Mouse (Mus musculus) CH12.LX (cell line): Measurements from ENCODE around the gene Sgca. TPM values are rescaled to one million over a fixed set of nuclear protein-coding genes. Genes with fewer than 3 reads are reported as not detected.

Experiments used
- DNase-seq: peaks from one replicate; pipeline ENCODE4 v3.0.0-alpha.2; 2013; ENCODE audit errors: extremely low read depth
- H3K27ac ChIP-seq: 2 replicates; pipeline ENCODE4 v1.5.1; 2012; ENCODE audit warnings: low read depth, mild to moderate bottlenecking, control low read depth, moderate library complexity; ENCODE audit not compliant: insufficient read depth
- H3K27me3 ChIP-seq: replicated peaks from 2 replicates; pipeline ENCODE3; 2012; ENCODE audit warnings: inconsistent platforms
- H3K36me3 ChIP-seq, 2 experiments: replicated peaks in 1 of 2; 2 replicates each; pipeline versions ENCODE3 to v1.6.1; 2012; ENCODE audit warnings: inconsistent platforms in 1 of 2, low read length in 1 of 2, mild to moderate bottlenecking in 1 of 2, mixed read lengths in 1 of 2, moderate library complexity in 1 of 2; ENCODE audit not compliant: control insufficient read depth in 1 of 2, insufficient read depth in 1 of 2
- H3K4me1 ChIP-seq, 2 experiments: 2 replicates each; pipeline ENCODE4 v1.6.1; 2012; ENCODE audit warnings: inconsistent platforms in 1 of 2, moderate library complexity in 1 of 2; ENCODE audit not compliant: insufficient read depth in 2 of 2, control insufficient read depth in 1 of 2
- H3K4me2 ChIP-seq: 2 replicates; pipeline ENCODE4 v1.6.1; 2012; ENCODE audit warnings: low read depth, mild to moderate bottlenecking, control low read depth; ENCODE audit not compliant: poor library complexity, insufficient read depth, severe bottlenecking
- H3K4me3 ChIP-seq, 3 experiments: fragments of 150-350 bp in 1 of 3; sonication (generic) in 1 of 3; replicated peaks in 1 of 3; 2 replicates each; pipeline versions ENCODE3 to v1.5.1; 2011 to 2012; ENCODE audit warnings: low read depth in 2 of 3, low read length in 2 of 3, mild to moderate bottlenecking in 2 of 3, moderate library complexity in 2 of 3, control low read depth in 1 of 3, improper control_type of control experiment in 1 of 3, inconsistent platforms in 1 of 3, mixed read lengths in 1 of 3; ENCODE audit not compliant: poor library complexity in 1 of 3
- H3K79me2 ChIP-seq: replicated peaks from 2 replicates; pipeline ENCODE4 v1.6.1; 2012; ENCODE audit warnings: mild to moderate bottlenecking, moderate library complexity; ENCODE audit not compliant: control insufficient read depth, poor library complexity, insufficient read depth, severe bottlenecking; ENCODE audit errors: extremely low read depth
- H3K9ac ChIP-seq: 2 replicates; pipeline ENCODE4 v1.6.1; 2012; ENCODE audit warnings: low read depth, mild to moderate bottlenecking, control low read depth, moderate library complexity; ENCODE audit not compliant: insufficient read depth
- H3K9me3 ChIP-seq: replicated peaks from 2 replicates; pipeline ENCODE3; 2012; ENCODE audit warnings: low read length, inconsistent platforms, mixed read lengths
- CHD1 ChIP-seq: IDR thresholded peaks from 2 replicates; pipeline ENCODE4 v1.6.1; 2012; ENCODE audit warnings: low read depth, low read length, improper control_type of control experiment, inconsistent platforms
- E2F4 ChIP-seq: IDR thresholded peaks from 2 replicates; pipeline ENCODE4 v1.6.1; 2011; ENCODE audit warnings: low read depth, low read length, improper control_type of control experiment; ENCODE audit not compliant: insufficient replicate concordance
- ELF1 ChIP-seq: IDR thresholded peaks from 2 replicates; pipeline ENCODE4 v1.6.1; 2014; ENCODE audit warnings: low read depth, mild to moderate bottlenecking, inconsistent platforms, low read length, improper control_type of control experiment
- EP300 ChIP-seq: IDR thresholded peaks from 2 replicates; pipeline ENCODE4 v1.6.1; 2011; ENCODE audit warnings: low read length, improper control_type of control experiment
- HCFC1 ChIP-seq: IDR thresholded peaks from 2 replicates; pipeline ENCODE4 v1.6.1; 2012; ENCODE audit warnings: low read depth, mild to moderate bottlenecking, inconsistent platforms, low read length, improper control_type of control experiment
- IRF4 ChIP-seq: IDR thresholded peaks from 2 replicates; pipeline ENCODE4 v1.6.1; 2014; ENCODE audit warnings: low read depth, mild to moderate bottlenecking, inconsistent platforms, low read length, improper control_type of control experiment
- JUND ChIP-seq: conservative IDR thresholded peaks from 2 replicates; pipeline ENCODE4 v1.6.1; 2011; ENCODE audit warnings: low read depth, low read length, improper control_type of control experiment
- MAFK ChIP-seq: IDR thresholded peaks from 2 replicates; pipeline ENCODE4 v1.6.1; 2011; ENCODE audit warnings: low read length, improper control_type of control experiment; ENCODE audit not compliant: insufficient replicate concordance
- MYC ChIP-seq: IDR thresholded peaks from 2 replicates; pipeline ENCODE4 v1.6.1; 2011; ENCODE audit warnings: low read depth, mild to moderate bottlenecking, improper control_type of control experiment, low read length
- NELFE ChIP-seq: IDR thresholded peaks from 2 replicates; pipeline ENCODE4 v1.6.1; 2011; ENCODE audit warnings: low read depth, low read length, improper control_type of control experiment
- POLR2A ChIP-seq: IDR thresholded peaks from 2 replicates; pipeline ENCODE4 v1.6.1; 2011; ENCODE audit warnings: low read depth, mild to moderate bottlenecking, improper control_type of control experiment, low read length
- SIN3A ChIP-seq: IDR thresholded peaks from 2 replicates; pipeline ENCODE4 v1.6.1; 2012; ENCODE audit warnings: low read length, improper control_type of control experiment, inconsistent platforms
- SMC3 ChIP-seq: IDR thresholded peaks from 2 replicates; pipeline ENCODE4 v1.6.1; 2011; ENCODE audit warnings: low read depth, low read length, improper control_type of control experiment
- TBP ChIP-seq: conservative IDR thresholded peaks from 2 replicates; pipeline ENCODE4 v1.6.1; 2011; ENCODE audit warnings: low read depth, low read length, improper control_type of control experiment
- USF1 ChIP-seq: IDR thresholded peaks from 2 replicates; pipeline ENCODE4 v1.6.1; 2014; ENCODE audit warnings: low read depth, mild to moderate bottlenecking, inconsistent platforms, low read length, improper control_type of control experiment
- ZKSCAN1 ChIP-seq: IDR thresholded peaks from 2 replicates; pipeline ENCODE4 v1.6.1; 2012; ENCODE audit warnings: low read depth, inconsistent platforms, low read length, improper control_type of control experiment, borderline replicate concordance
- dilution Hi-C: fragments of 300-500 bp; cut with MboI; formaldehyde crosslinking; loops from 2 replicates; pipeline ENCODE4 v1.14.3; 2020; ENCODE audit warnings: low sequenced_read_pairs; ENCODE audit not compliant: extremely low pct_unique_long_range_greater_than_20kb, extremely low pct_ligation_motif_present
- in situ Hi-C: fragments of 300-500 bp; cut with MboI; formaldehyde crosslinking; loops from 3 replicates; pipeline ENCODE4 v1.14.3; 2019; ENCODE audit warnings: low sequenced_read_pairs, low pct_ligation_motif_present, low pct_unique_long_range_greater_than_20kb, mixed read lengths
- polyA plus RNA-seq: library from polyadenylated mRNA; unstranded; fragments of >175 nt; gene quantifications from 2 replicates; pipeline ENCODE4 v1.2.1, GENCODE M21; 2012; ENCODE audit warnings: low read depth; ENCODE audit not compliant: insufficient read length
- total RNA-seq, 2 experiments: library from RNA; depleted of rRNA; stranded (reverse); fragments of 300-350 nt in 1 of 2; fragments of >200 nt in 1 of 2; gene quantifications; 2 replicates each; pipeline ENCODE4 v1.2.3; 2012 to 2014

Gene Sgca
- total and polyA plus RNA-seq, 3 experiments: 0.08 to 0.39 TPM; not detected in 1

DNA sequence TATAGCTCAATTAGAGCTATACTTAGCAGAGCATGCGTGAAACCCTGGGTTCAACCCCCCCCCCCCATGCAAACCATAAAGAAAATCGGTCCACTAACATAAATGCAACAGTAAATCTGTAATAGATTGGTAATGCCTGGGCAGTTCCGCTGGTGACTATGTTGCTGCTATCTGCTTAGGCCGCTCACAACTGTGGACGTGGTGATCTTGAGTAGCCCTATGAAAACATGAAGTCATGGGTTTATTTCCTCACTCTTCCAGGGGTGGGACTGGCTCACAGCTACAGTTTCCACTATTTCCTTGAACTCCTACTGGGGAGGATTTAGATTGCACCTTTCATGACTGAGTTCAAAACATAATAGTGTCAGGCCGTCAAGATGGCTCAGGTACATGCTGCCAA lies 58.4 kb downstream of the Sgca start:
- Histone ChIP-seq H3K79me2 (no peaks in the 10 kb centered on the region), H3K4me3 (no peak overlapping the region), H3K4me2 (no peak overlapping the region)
- TF ChIP-seq MYC (no peak), ELF1 (no peak), JUND (no peak), POLR2A (no peak), E2F4 (no peak), TBP (no peak), IRF4 (no peak), CHD1 (no peak), MAFK (no peak), ZKSCAN1 (no peak), USF1 (no peak), EP300 (no peak)
- TF ChIP-seq, all 38 proteins: peak for 0
- dilution Hi-C loops (no loop called here), in situ Hi-C loops (no loop called here)
- H3K27me3 ChIP-seq: peaks cover 86% of the 10 kb centered on the region
- 0 out of 4 replicates have a peak, but pooled peaks cover 0 to 2% of the 10 kb centered on the region in 2 experiments for H3K4me1 ChIP-seq
- no peak overlapping the region for H3K27ac ChIP-seq
- DNase-seq: no peak
- H3K9me3 ChIP-seq: no peaks in the 10 kb centered on the region
- H3K9ac ChIP-seq: no peak overlapping the region
- H3K36me3 ChIP-seq: no peaks in the 10 kb centered on the region

DNA sequence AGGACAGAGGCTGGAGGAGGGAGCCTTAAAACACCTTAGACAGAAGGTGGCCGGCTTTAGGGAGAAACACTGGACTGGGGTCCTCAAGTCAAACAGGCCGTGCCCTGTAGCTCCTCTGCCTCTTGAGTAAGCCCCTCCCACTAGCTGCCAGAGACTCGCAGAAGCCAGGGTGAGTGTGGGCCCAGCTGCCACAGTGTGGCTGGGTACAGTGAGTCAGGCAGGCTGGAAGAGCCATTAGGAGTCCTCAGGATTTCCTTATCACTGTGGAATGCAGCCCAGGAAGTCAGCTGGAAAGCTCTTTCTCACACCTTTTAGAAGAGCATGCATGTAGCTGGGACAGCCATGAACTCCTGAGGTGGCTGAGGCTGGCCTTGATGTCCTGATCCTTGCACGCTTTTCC lies 59.6 kb downstream of the Sgca start:
- no peaks in the 10 kb centered on the region for H3K36me3 ChIP-seq
- no peak overlapping the region for H3K4me3 ChIP-seq
- no peak for DNase-seq
- H3K9me3 ChIP-seq: no peaks in the 10 kb centered on the region
- no peak for TF ChIP-seq SIN3A
- TF ChIP-seq NELFE: no peak
- TF ChIP-seq MAFK: no peak
- no peak for TF ChIP-seq HCFC1
- no peak for TF ChIP-seq SMC3
- H3K4me1 ChIP-seq: 0 out of 4 replicates have a peak, but pooled peaks cover 0 to 2% of the 10 kb centered on the region in 2 experiments
- H3K79me2 ChIP-seq: no peaks in the 10 kb centered on the region
- in situ Hi-C loops (no loop called here), dilution Hi-C loops (no loop called here)
- no peak overlapping the region for H3K27ac ChIP-seq
- H3K9ac ChIP-seq: no peak overlapping the region
- H3K4me2 ChIP-seq: no peak overlapping the region
- peaks cover 88% of the 10 kb centered on the region for H3K27me3 ChIP-seq
